Mouse (Mus musculus): ENCODE measurements at regions not wholly inside any gene's neighbourhood (a gene's known extent, or its start where the extent isn't known, plus 50 kb on each side); places are given as distances from the start of the nearest gene placed in this dataset.

DNA sequence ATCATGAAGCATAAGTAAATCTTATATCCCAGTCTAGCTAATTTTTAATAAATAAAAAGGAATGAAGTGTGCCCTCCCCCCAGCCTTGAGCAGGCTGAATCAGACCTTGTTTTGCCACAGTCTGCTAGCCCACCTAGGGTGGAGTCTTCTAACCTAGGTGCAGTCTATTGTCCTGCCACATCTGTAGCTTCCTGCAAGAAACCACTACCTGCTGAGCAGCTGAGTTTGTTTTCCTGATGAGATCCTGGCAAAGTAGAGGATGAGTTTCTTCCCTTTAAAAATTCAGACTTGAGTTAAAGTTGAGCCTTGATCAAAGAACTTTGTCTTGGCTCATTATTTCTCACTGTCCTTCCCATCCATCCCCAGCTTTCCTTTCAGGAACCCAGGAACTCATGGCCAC, 105.9 kb downstream of the B3gnt5 start:
- TF ChIP-seq CTCF (IDR thresholded peaks at IDR 0.05; ENCODE audit: low read depth) (no peak), EP300 (IDR thresholded peaks at IDR 0.05; ENCODE audit: low read depth) (no peak)

All from heart, postnatal 0 days (tissue).